Mouse (Mus musculus) testis, adult 2 months (tissue): ENCODE data around the gene Spred2.

Experiments used
- CTCF ChIP-seq: fragments of 200-500 bp; IDR thresholded peaks from 2 replicates; pipeline ENCODE4 v1.5.1; 2012; ENCODE audit warnings: low read depth, mild to moderate bottlenecking, inconsistent platforms, low read length, moderate library complexity; ENCODE audit not compliant: control insufficient read depth, insufficient read depth, insufficient replicate concordance
- POLR2A ChIP-seq: fragments of 200-500 bp; IDR thresholded peaks from 2 replicates; pipeline ENCODE4 v1.6.1; 2012; ENCODE audit warnings: low read depth, mild to moderate bottlenecking, inconsistent platforms, low read length, moderate library complexity; ENCODE audit not compliant: control insufficient read depth

GRCm38 (mm10) chr11:19941156-19941777 is 17.1 kb downstream of the Spred2 start:
- no peak for TF ChIP-seq CTCF
- TF ChIP-seq POLR2A: no peak
